Mouse (Mus musculus) heart, embryonic 14.5 days (tissue): ENCODE measurements around the gene Atg13. TPM values are rescaled to one million over a fixed set of nuclear protein-coding genes. Genes with fewer than 3 reads are reported as not detected.

ENCODE experiments used
- ATAC-seq: fragments of 200-750 bp; cut with Nextera tagmentation; 2 replicates; pipeline ENCODE4 v1.8.0; 2017; ENCODE audit warnings: low read depth, moderate TSS enrichment; ENCODE audit not compliant: insufficient number of reproducible peaks, insufficient read depth, low FRiP score
- H3K27ac ChIP-seq, 2 experiments: fragments of 200-500 bp in 1 of 2; fragments of 300-500 bp in 1 of 2; sonication (generic) in 1 of 2; replicated peaks in 1 of 2; 2 replicates each; pipeline ENCODE4 v1.5.1; 2012 to 2014; ENCODE audit warnings: low read depth in 2 of 2, low read length in 2 of 2, control low read depth in 1 of 2, mild to moderate bottlenecking in 1 of 2, mixed read lengths in 1 of 2; ENCODE audit not compliant: control insufficient read depth in 1 of 2, insufficient read depth in 1 of 2
- H3K27me3 ChIP-seq: fragments of 300-500 bp; sonication (generic); 2 replicates; pipeline ENCODE4 v1.6.1; 2014; ENCODE audit warnings: mild to moderate bottlenecking, low read length, control low read depth; ENCODE audit not compliant: control insufficient read depth, insufficient read depth
- H3K36me3 ChIP-seq: fragments of 300-500 bp; sonication (generic); 2 replicates; pipeline ENCODE4 v1.6.1; 2014; ENCODE audit warnings: mild to moderate bottlenecking, control low read depth, low read length, mixed read lengths; ENCODE audit not compliant: control insufficient read depth, insufficient read depth
- H3K4me1 ChIP-seq, 2 experiments: fragments of 200-500 bp in 1 of 2; fragments of 300-500 bp in 1 of 2; sonication (generic) in 1 of 2; 2 replicates each; pipeline ENCODE4 v1.6.1; 2012 to 2014; ENCODE audit warnings: low read length in 2 of 2, control low read depth in 1 of 2, mixed read lengths in 1 of 2; ENCODE audit not compliant: control insufficient read depth in 2 of 2, insufficient read depth in 2 of 2
- H3K4me2 ChIP-seq: fragments of 300-500 bp; sonication (generic); 2 replicates; pipeline ENCODE4 v1.6.1; 2014; ENCODE audit warnings: mild to moderate bottlenecking, low read length
- H3K4me3 ChIP-seq, 2 experiments: fragments of 200-500 bp in 1 of 2; fragments of 300-500 bp in 1 of 2; sonication (generic) in 1 of 2; 2 replicates each; pipeline ENCODE4 v1.5.1; 2012 to 2014; ENCODE audit warnings: low read length in 2 of 2, mild to moderate bottlenecking in 2 of 2, control low read depth in 1 of 2, low read depth in 1 of 2, moderate library complexity in 1 of 2; ENCODE audit not compliant: control insufficient read depth in 1 of 2, insufficient read depth in 1 of 2
- H3K9ac ChIP-seq: fragments of 300-500 bp; sonication (generic); 2 replicates; pipeline ENCODE4 v1.6.1; 2014; ENCODE audit warnings: mild to moderate bottlenecking, low read length
- H3K9me3 ChIP-seq: fragments of 300-500 bp; sonication (generic); 2 replicates; pipeline ENCODE4 v1.6.1; 2016; ENCODE audit warnings: low read length, control low read depth; ENCODE audit not compliant: control insufficient read depth
- WGBS: fragments of 180-500 bp; shearing (Covaris S2); extraction: QIAGEN DNeasy Blood & Tissue Kit; methylation state at CpG from one replicate; pipeline ENCODE4 v1.1.7; 2014; 5-methylcytosine and 5-hydroxymethylcytosine counted together
- polyA plus RNA-seq: library from polyadenylated mRNA; unstranded; fragments of >200 nt; fragmentation: Nextera tagmentation; extraction: Ambion mirVana; gene quantifications from 2 replicates; pipeline ENCODE4 v1.2.1, GENCODE M21; 2014

Gene Atg13
- polyA plus RNA-seq, 1 experiment from 2014 or later: 29.0 TPM

DNA sequence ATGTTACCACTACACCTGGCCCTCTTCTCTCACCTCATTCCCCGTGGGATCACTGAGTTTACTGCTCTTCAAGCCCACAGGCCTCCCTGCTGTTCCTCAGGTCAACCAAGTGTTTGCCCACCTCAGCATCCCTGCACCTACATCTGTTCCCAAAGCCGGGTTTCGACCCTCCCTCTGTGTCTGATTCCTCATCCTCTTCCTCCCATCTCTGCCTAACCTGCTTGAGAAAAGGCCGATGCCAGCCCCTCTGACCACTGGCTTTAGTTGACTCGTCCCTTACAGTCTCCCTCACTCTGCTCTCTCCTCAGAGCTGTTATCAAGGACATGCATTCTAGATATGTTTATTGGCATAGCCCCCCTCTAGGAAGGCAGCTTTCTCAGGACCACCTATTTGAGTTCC, 82.9 kb downstream of the Atg13 start:
- Histone ChIP-seq H3K9ac (no peak overlapping the region), H3K9me3 (no peaks in the 10 kb centered on the region), H3K27me3 (no peaks in the 10 kb centered on the region), H3K4me3 (no peak overlapping the region), H3K4me1 (no peaks in the 10 kb centered on the region), H3K4me2 (no peak overlapping the region), H3K27ac (no peak overlapping the region), H3K36me3 (peaks cover 23% of the 10 kb centered on the region)
- WGBS: 66% methylated on average over 5 of the region's 5 CpGs
- ATAC-seq: no peak

Other genes with a start within 250 kb of the Atg13 start
- gene Ckap5, start 183.8 kb downstream of the Atg13 start, polyA plus RNA-seq: 63.5 and 68.2 TPM in 2 replicates
- gene F2, start 74.2 kb downstream of the Atg13 start, polyA plus RNA-seq: 0.13 and 0.23 TPM in 2 replicates
- gene Zfp408, start 60.8 kb downstream of the Atg13 start, polyA plus RNA-seq: 3.6 and 4.8 TPM in 2 replicates
- gene Arhgap1, start 60.7 kb downstream of the Atg13 start, polyA plus RNA-seq: 144 and 149 TPM in 2 replicates
- gene Harbi1, start 276 bp upstream of the Atg13 start, polyA plus RNA-seq: 9.9 and 12.7 TPM in 2 replicates
- gene Ambra1, start 19.6 kb upstream of the Atg13 start, polyA plus RNA-seq: 10.5 and 11.6 TPM in 2 replicates
- not detected in 2 replicates for gene Chrm4, start 216.7 kb upstream of the Atg13 start, polyA plus RNA-seq
- gene Mdk, start 221.7 kb upstream of the Atg13 start, polyA plus RNA-seq: 352 and 435 TPM in 2 replicates
- gene Gm9821, start 235.1 kb upstream of the Atg13 start, polyA plus RNA-seq: 2.8 and 3.5 TPM in 2 replicates